Mouse (Mus musculus): ENCODE data around the gene Prss30. TPM values are rescaled to one million over a fixed set of nuclear protein-coding genes. Genes with fewer than 3 reads are reported as not detected.

The Prss30 gene
- polyA plus RNA-seq, 1 experiment from 2014 or later: 0.14 TPM

DNA sequence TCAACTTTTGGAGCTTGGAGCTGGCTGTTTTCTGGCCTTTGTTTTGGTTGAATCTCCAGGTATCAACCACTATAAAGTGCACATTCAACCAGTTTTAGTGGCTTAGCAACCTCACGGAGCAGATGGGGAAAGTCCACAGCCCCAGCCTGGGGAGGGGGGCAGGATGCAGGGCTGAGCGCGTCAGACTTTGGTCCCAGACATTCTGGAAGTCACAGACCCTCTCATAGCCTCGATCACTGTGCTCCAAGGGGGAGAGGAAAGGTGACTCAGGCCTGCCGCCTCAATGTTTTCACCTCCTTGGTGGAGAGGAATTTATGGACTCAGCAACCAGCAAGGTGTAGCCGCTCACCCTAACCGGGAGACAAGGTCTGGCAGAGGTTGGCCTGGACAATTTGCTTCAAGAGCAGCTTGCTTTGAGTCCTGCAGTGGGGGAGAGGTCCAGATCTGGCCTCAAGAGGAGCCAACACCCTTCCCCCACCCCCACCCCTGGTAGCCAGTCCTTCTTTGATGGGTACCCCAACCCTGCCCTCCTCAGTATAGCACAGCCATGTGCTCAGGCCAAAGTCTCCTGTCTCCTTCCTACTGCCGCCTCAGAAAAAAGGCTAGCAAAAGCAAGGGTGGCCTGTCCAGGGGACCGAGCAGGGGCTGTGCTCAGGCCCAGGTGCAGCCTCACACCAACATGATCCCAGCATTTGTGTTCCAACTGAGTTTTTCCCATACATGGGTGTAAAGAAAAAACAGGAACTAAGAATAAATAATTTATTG is 12.6 kb upstream of the Prss30 start:
- WGBS: 43% methylated on average over 9 of the region's 9 CpGs
- ATAC-seq (ENCODE audit: low FRiP score, low TSS enrichment): peak; percentile 87
- Histone ChIP-seq H3K27me3 (ENCODE audit: insufficient read depth, low read length) (no peaks in the 10 kb centered on the region), H3K27ac (ENCODE audit: low read length) (peak overlapping the region; percentile 83), H3K4me1 (ENCODE audit: insufficient read depth, low read length) (peaks cover 9% of the 10 kb centered on the region), H3K4me3 (ENCODE audit: low read length) (peak overlapping the region; percentile 31), H3K4me2 (replicated peaks; ENCODE audit: low read depth, low read length) (peak overlapping the region; percentile 52), H3K9me3 (ENCODE audit: low read length) (no peaks in the 10 kb centered on the region), H3K36me3 (ENCODE audit: insufficient read depth, low read length) (no peaks in the 10 kb centered on the region), H3K9ac (replicated peaks; ENCODE audit: low read length) (peak overlapping the region; percentile 24)

- no peak overlapping the region for H3K4me2 ChIP-seq (replicated peaks; ENCODE audit: low read depth, low read length)
- H3K27ac ChIP-seq (ENCODE audit: low read length): no peak overlapping the region
- WGBS: 52% methylated on average over 2 of the region's 2 CpGs
- no peaks in the 10 kb centered on the region for H3K9me3 ChIP-seq (ENCODE audit: low read length)
- peaks cover 9% of the 10 kb centered on the region for H3K4me1 ChIP-seq (ENCODE audit: insufficient read depth, low read length)
- no peaks in the 10 kb centered on the region for H3K27me3 ChIP-seq (ENCODE audit: insufficient read depth, low read length)
- ATAC-seq (ENCODE audit: low FRiP score, low TSS enrichment): no peak
- H3K36me3 ChIP-seq (ENCODE audit: insufficient read depth, low read length): no peaks in the 10 kb centered on the region
- H3K9ac ChIP-seq (replicated peaks; ENCODE audit: low read length): no peak overlapping the region
- H3K4me3 ChIP-seq (ENCODE audit: low read length): no peak overlapping the region
These were observed 9.4 kb upstream of the Prss30 start for GRCm38 (mm10) chr17:23989802-23990201.

GRCm38 (mm10) chr17:23984989-23985388 is 4.6 kb upstream of the Prss30 start:
- no peaks in the 10 kb centered on the region for H3K9me3 ChIP-seq (ENCODE audit: low read length)
- no peak overlapping the region for H3K27ac ChIP-seq (ENCODE audit: low read length)
- H3K9ac ChIP-seq (replicated peaks; ENCODE audit: low read length): no peak overlapping the region
- WGBS: 81% methylated on average over 1 of the region's 1 CpGs
- H3K4me1 ChIP-seq (ENCODE audit: insufficient read depth, low read length): peaks cover 15% of the 10 kb centered on the region
- H3K4me2 ChIP-seq (replicated peaks; ENCODE audit: low read depth, low read length): no peak overlapping the region
- H3K4me3 ChIP-seq (ENCODE audit: low read length): no peak overlapping the region
- H3K36me3 ChIP-seq (ENCODE audit: insufficient read depth, low read length): no peaks in the 10 kb centered on the region
- ATAC-seq (ENCODE audit: low FRiP score, low TSS enrichment): no peak
- H3K27me3 ChIP-seq (ENCODE audit: insufficient read depth, low read length): no peaks in the 10 kb centered on the region

GRCm38 (mm10) chr17:23982912-23983311 is 2.5 kb upstream of the Prss30 start:
- Histone ChIP-seq H3K4me3 (ENCODE audit: low read length) (no peak overlapping the region), H3K9me3 (ENCODE audit: low read length) (no peaks in the 10 kb centered on the region), H3K4me2 (replicated peaks; ENCODE audit: low read depth, low read length) (no peak overlapping the region), H3K27me3 (ENCODE audit: insufficient read depth, low read length) (no peaks in the 10 kb centered on the region), H3K36me3 (ENCODE audit: insufficient read depth, low read length) (no peaks in the 10 kb centered on the region), H3K4me1 (ENCODE audit: insufficient read depth, low read length) (peaks cover 15% of the 10 kb centered on the region), H3K9ac (replicated peaks; ENCODE audit: low read length) (no peak overlapping the region), H3K27ac (ENCODE audit: low read length) (no peak overlapping the region)
- no peak for ATAC-seq (ENCODE audit: low FRiP score, low TSS enrichment)
- 44% methylated on average over 4 of the region's 4 CpGs for WGBS

GRCm38 (mm10) chr17:23979471-23979870 is 895 bp downstream of the Prss30 start:
- WGBS: 48% methylated on average over 3 of the region's 3 CpGs

GRCm38 (mm10) chr17:23976665-23977064 is 3.7 kb downstream of the Prss30 start:
- no peak overlapping the region for H3K27ac ChIP-seq (ENCODE audit: low read length)
- no peaks in the 10 kb centered on the region for H3K27me3 ChIP-seq (ENCODE audit: insufficient read depth, low read length)
- no peak overlapping the region for H3K4me2 ChIP-seq (replicated peaks; ENCODE audit: low read depth, low read length)
- H3K36me3 ChIP-seq (ENCODE audit: insufficient read depth, low read length): no peaks in the 10 kb centered on the region
- H3K4me1 ChIP-seq (ENCODE audit: insufficient read depth, low read length): 0 out of 2 replicates have a peak, but pooled peaks cover 9% of the 10 kb centered on the region
- H3K9me3 ChIP-seq (ENCODE audit: low read length): no peaks in the 10 kb centered on the region
- H3K9ac ChIP-seq (replicated peaks; ENCODE audit: low read length): no peak overlapping the region
- no peak overlapping the region for H3K4me3 ChIP-seq (ENCODE audit: low read length)
- ATAC-seq (ENCODE audit: low FRiP score, low TSS enrichment): peak; percentile 32; the same call in 1 of the 2 replicates
- 77% methylated on average over 4 of the region's 4 CpGs for WGBS

More at GRCm38 (mm10) chr17:23979471-23979870, 895 bp downstream of the Prss30 start:
- no peak for ATAC-seq (ENCODE audit: low FRiP score, low TSS enrichment)
- no peak overlapping the region for H3K27ac ChIP-seq (ENCODE audit: low read length)
- no peak overlapping the region for H3K4me3 ChIP-seq (ENCODE audit: low read length)
- H3K36me3 ChIP-seq (ENCODE audit: insufficient read depth, low read length): no peaks in the 10 kb centered on the region
- H3K9ac ChIP-seq (replicated peaks; ENCODE audit: low read length): no peak overlapping the region
- no peaks in the 10 kb centered on the region for H3K27me3 ChIP-seq (ENCODE audit: insufficient read depth, low read length)
- H3K4me1 ChIP-seq (ENCODE audit: insufficient read depth, low read length): peaks cover 15% of the 10 kb centered on the region
- H3K9me3 ChIP-seq (ENCODE audit: low read length): no peaks in the 10 kb centered on the region
- no peak overlapping the region for H3K4me2 ChIP-seq (replicated peaks; ENCODE audit: low read depth, low read length)

DNA sequence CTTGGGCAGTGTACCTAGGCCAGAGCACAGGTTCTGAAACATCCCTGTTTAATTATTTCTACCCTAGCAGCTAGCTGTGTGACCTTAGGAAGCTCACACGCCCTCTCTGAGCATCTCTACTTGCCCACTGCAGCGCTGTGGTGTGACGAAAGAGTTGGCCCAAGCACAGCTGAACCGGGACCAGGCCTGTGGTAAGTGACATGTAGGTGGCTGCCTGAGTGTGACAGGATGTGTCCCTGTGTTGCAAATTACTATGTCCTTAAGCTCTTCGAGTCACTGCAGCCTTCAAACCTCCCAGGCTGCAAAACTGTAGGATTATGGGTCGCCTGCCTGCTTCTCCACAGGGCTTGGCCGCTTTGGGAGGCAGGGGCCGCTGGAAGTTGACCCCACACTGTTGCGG is 9.1 kb downstream of the Prss30 start:
- H3K27me3 ChIP-seq (ENCODE audit: insufficient read depth, low read length): no peaks in the 10 kb centered on the region
- no peaks in the 10 kb centered on the region for H3K9me3 ChIP-seq (ENCODE audit: low read length)
- no peak overlapping the region for H3K27ac ChIP-seq (ENCODE audit: low read length)
- no peak overlapping the region for H3K4me3 ChIP-seq (ENCODE audit: low read length)
- no peak overlapping the region for H3K9ac ChIP-seq (replicated peaks; ENCODE audit: low read length)
- ATAC-seq (ENCODE audit: low FRiP score, low TSS enrichment): no peak
- no peaks in the 10 kb centered on the region for H3K4me1 ChIP-seq (ENCODE audit: insufficient read depth, low read length)
- no peak overlapping the region for H3K4me2 ChIP-seq (replicated peaks; ENCODE audit: low read depth, low read length)
- no peaks in the 10 kb centered on the region for H3K36me3 ChIP-seq (ENCODE audit: insufficient read depth, low read length)
- whole genome bisulfite sequencing: 91% methylated on average over 9 of the region's 9 CpGs

DNA sequence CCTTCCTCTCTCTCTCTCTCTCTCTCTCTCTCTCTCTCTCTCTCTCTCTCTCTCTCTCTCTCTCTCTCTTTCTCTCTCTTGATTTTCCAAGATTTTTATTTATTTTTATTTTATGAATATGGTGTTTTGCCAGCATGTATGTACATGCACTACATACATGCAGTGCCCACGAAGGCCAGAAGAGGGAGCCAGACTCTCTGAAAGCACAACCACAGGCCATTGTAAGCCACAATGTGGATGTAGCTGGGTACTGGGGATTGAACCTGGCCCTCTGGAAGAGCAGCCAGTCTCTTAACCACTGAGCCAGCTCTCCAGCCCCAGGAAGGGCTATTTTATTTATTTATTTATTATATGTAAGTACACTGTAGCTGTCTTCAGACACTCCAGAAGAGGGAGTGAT is 11.1 kb downstream of the Prss30 start:
- Histone ChIP-seq H3K27ac (ENCODE audit: low read length) (no peak overlapping the region), H3K9me3 (ENCODE audit: low read length) (no peaks in the 10 kb centered on the region), H3K27me3 (ENCODE audit: insufficient read depth, low read length) (no peaks in the 10 kb centered on the region), H3K4me3 (ENCODE audit: low read length) (no peak overlapping the region), H3K4me1 (ENCODE audit: insufficient read depth, low read length) (no peaks in the 10 kb centered on the region), H3K9ac (replicated peaks; ENCODE audit: low read length) (no peak overlapping the region), H3K4me2 (replicated peaks; ENCODE audit: low read depth, low read length) (no peak overlapping the region), H3K36me3 (ENCODE audit: insufficient read depth, low read length) (no peaks in the 10 kb centered on the region)
- ATAC-seq (ENCODE audit: low FRiP score, low TSS enrichment): no peak
- WGBS: 4% methylated on average over 1 of the region's 1 CpGs

DNA sequence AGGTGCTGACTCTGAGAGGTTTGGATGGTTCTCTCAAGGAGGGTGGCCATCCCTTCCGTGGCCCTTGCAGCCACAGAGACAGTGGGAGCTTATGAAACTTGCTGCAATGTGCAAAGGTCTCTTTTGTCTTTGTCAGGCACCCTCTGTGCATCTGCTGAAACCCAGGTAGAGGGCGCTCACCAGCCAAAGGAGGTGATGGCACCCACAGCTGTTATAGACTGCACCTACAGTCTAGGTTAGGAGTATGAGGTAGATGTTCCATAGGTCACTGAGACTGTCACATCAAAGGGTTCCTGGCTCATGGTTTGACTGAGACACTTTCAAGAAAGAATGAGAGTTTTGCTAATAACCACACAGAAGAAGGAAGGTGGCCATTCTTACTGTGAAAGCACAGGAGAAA is 11.6 kb downstream of the Prss30 start:
- 48% methylated on average over 2 of the region's 2 CpGs for WGBS
- H3K27me3 ChIP-seq (ENCODE audit: insufficient read depth, low read length): no peaks in the 10 kb centered on the region
- H3K4me3 ChIP-seq (ENCODE audit: low read length): no peak overlapping the region
- ATAC-seq (ENCODE audit: low FRiP score, low TSS enrichment): no peak
- H3K9ac ChIP-seq (replicated peaks; ENCODE audit: low read length): no peak overlapping the region
- H3K27ac ChIP-seq (ENCODE audit: low read length): no peak overlapping the region
- no peaks in the 10 kb centered on the region for H3K4me1 ChIP-seq (ENCODE audit: insufficient read depth, low read length)
- no peaks in the 10 kb centered on the region for H3K9me3 ChIP-seq (ENCODE audit: low read length)
- no peaks in the 10 kb centered on the region for H3K36me3 ChIP-seq (ENCODE audit: insufficient read depth, low read length)
- no peak overlapping the region for H3K4me2 ChIP-seq (replicated peaks; ENCODE audit: low read depth, low read length)

GRCm38 (mm10) chr17:23966658-23967401 is 13.5 kb downstream of the Prss30 start:
- ATAC-seq (ENCODE audit: low FRiP score, low TSS enrichment): no peak
- Histone ChIP-seq H3K9ac (replicated peaks; ENCODE audit: low read length) (no peak overlapping the region), H3K9me3 (ENCODE audit: low read length) (no peaks in the 10 kb centered on the region), H3K4me2 (replicated peaks; ENCODE audit: low read depth, low read length) (no peak overlapping the region), H3K4me1 (ENCODE audit: insufficient read depth, low read length) (no peaks in the 10 kb centered on the region), H3K27ac (ENCODE audit: low read length) (no peak overlapping the region), H3K36me3 (ENCODE audit: insufficient read depth, low read length) (no peaks in the 10 kb centered on the region), H3K4me3 (ENCODE audit: low read length) (no peak overlapping the region), H3K27me3 (ENCODE audit: insufficient read depth, low read length) (no peaks in the 10 kb centered on the region)
- WGBS: 82% methylated on average over 10 of the region's 10 CpGs

All from kidney, embryonic 16.5 days (tissue).